Mouse (Mus musculus) inflammation-experienced regulatory T-cells, adult 6 months (primary cell): ENCODE measurements around the gene Gm12666. TPM values are rescaled to one million over a fixed set of nuclear protein-coding genes. Genes with fewer than 3 reads are reported as not detected.
"Not testable (repeated sequence)": the region's sequence is repeated elsewhere in the genome, so short reads cannot be mapped to it uniquely, and the experiment has no call there.

ENCODE experiments used
- ATAC-seq: one replicate; pipeline ENCODE4 v1.8.0; 2017
- polyA plus RNA-seq, 3 experiments: library from polyadenylated mRNA; unstranded; fragments of 100-300 nt; shearing (Covaris generic); gene quantifications; one replicate each; pipeline ENCODE4 v1.2.1; 2017

Gm12666 gene
- under 1 TPM in 1 of 3 experiments, not detected in 2; 0.59 TPM for polyA plus RNA-seq

- not testable (repeated sequence) for ATAC-seq
Measured at GRCm38 (mm10) chr4:92191649-92192048, at the start of gene Gm12666. Gm12666 (minus strand) TSS chr4:92191749.

- no peak for ATAC-seq
Measured at GRCm38 (mm10) chr4:92226326-92226725, 34.8 kb upstream of the Gm12666 start.

- no peak for ATAC-seq
Measured at GRCm38 (mm10) chr4:92216286-92216685, 24.7 kb upstream of the Gm12666 start.

GRCm38 (mm10) chr4:92152646-92153045 is 38.9 kb downstream of the Gm12666 start:
- no peak for ATAC-seq

- ATAC-seq, result no peak
Measured at GRCm38 (mm10) chr4:92147134-92147533, 44.4 kb downstream of the Gm12666 start, which contains the start of gene Izumo3. Izumo3 (minus strand) TSS chr4:92147234.

Other genes starting within 250 kb of the Gm12666 start
- not detected for gene Izumo3, start 44.5 kb downstream of the Gm12666 start, polyA plus RNA-seq